Mouse (Mus musculus): ENCODE measurements around the gene Tlcd1.

DNA sequence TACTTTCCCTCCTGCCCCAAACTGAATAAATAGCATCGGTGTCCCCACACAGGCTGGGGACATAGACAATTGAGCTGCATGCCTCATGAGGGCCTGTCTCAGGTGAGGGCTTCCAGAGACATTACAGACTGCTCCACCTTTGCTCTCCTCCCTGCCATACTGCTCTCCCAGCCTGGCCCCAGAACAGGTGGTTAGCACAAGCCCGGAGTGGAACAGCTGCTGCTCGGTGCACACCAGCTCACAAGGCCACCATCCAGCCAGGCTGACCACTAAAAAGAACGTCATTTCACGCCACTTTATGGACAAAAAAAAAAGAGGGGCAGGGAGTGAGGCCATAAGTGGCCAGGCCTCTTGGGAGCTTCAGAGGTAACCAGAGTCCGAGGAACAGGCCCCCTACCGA is 30.7 kb downstream of the Tlcd1 start:
- TF ChIP-seq MAX (IDR thresholded peaks at IDR 0.05; ENCODE audit: low read length) (no peak), KAT2A (conservative IDR thresholded peaks at IDR 0.05; ENCODE audit: low read depth, low read length) (no peak), CTCF (IDR thresholded peaks at IDR 0.05 in 2 of 3, conservative IDR thresholded peaks at IDR 0.05 in 1 of 3; ENCODE audit: control insufficient read depth in 1 of 3, insufficient read depth in 1 of 3, low read depth in 2 of 3, low read length in 3 of 3, poor library complexity in 1 of 3, severe bottlenecking in 1 of 3) (no peak), GABPA (IDR thresholded peaks at IDR 0.05; ENCODE audit: low read depth, low read length) (no peak), CHD2 (IDR thresholded peaks at IDR 0.05; ENCODE audit: low read length) (no peak), POLR2AphosphoS5 (IDR thresholded peaks at IDR 0.05; ENCODE audit: borderline replicate concordance, low read depth, low read length) (no peak), TAL1 (IDR thresholded peaks at IDR 0.05; ENCODE audit: low read length) (no peak), TCF12 (IDR thresholded peaks at IDR 0.05; ENCODE audit: low read depth, low read length) (no peak), ELF1 (IDR thresholded peaks at IDR 0.05; ENCODE audit: low read depth, low read length) (no peak), MAZ (IDR thresholded peaks at IDR 0.05; ENCODE audit: low read depth, low read length) (no peak), POLR2A (IDR thresholded peaks at IDR 0.05; ENCODE audit: control insufficient read depth in 1 of 2, insufficient read depth in 1 of 2, low read depth in 1 of 2, low read length in 2 of 2, poor library complexity in 1 of 2) (no peak; a peak in 1 of 4 replicates)

All from MEL (cell line).